Mouse (Mus musculus) layer of hippocampus, adult 2 months (tissue): ENCODE measurements around the gene Arf5. TPM values are rescaled to one million over a fixed set of nuclear protein-coding genes. Genes with fewer than 3 reads are reported as not detected.

Source experiments
- DNase-seq, 2 experiments: peaks; one replicate each; pipeline ENCODE4 v3.0.0; 2022; ENCODE audit warnings: low spot score in 2 of 2
- H3K27ac ChIP-seq: fragments of 200-600 bp; 2 replicates; pipeline ENCODE4 v1.8.1; 2022
- H3K4me3 ChIP-seq: fragments of 200-600 bp; 2 replicates; pipeline ENCODE4 v1.8.1; 2022; ENCODE audit warnings: mild to moderate bottlenecking
- CTCF ChIP-seq: fragments of 200-600 bp; conservative IDR thresholded peaks from 2 replicates; pipeline ENCODE4 v1.8.1; 2022; ENCODE audit warnings: antibody characterized with exemption, mild to moderate bottlenecking, moderate library complexity
- total RNA-seq, 2 experiments: library from RNA; stranded (reverse); gene quantifications; 2 replicates each; pipeline ENCODE4 v1.2.3; 2021

Gene Arf5
- total RNA-seq, 2 experiments from 2014 or later: 285 to 294 TPM

DNA sequence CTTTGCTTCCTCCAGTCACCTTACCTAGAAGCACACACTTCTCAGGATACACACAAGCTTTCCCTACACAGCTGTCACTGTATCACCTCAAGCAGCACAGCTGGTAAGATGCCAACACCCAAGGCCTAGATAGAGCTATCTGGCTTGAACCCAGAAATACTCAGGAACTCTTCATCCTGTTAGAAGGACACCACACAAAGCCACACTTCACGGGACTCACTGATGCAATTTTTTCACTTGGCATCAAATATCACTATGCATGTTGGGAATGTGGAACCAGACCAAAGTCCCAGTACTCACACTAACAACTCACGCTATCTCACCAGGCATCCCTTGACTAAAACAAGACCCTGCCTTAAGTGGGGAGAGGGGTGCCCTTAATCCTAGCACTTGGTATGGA, 3.7 kb upstream of the Arf5 start:
- H3K27ac ChIP-seq: no peak overlapping the region; the same call in 1 of the 2 replicates
- peak overlapping the region; percentile 73 for H3K4me3 ChIP-seq
- no peak for DNase-seq
- TF ChIP-seq CTCF: no peak

- no peak for DNase-seq
- no peak overlapping the region for H3K27ac ChIP-seq
- TF ChIP-seq CTCF: no peak
- peak overlapping the region; percentile 73 for H3K4me3 ChIP-seq
These were observed 3.0 kb upstream of the Arf5 start for GRCm38 (mm10) chr6:28420361-28420760.

GRCm38 (mm10) chr6:28420865-28421264, 2.5 kb upstream of the Arf5 start:
- H3K4me3 ChIP-seq: peak overlapping the region; percentile 73
- no peak for DNase-seq
- no peak for TF ChIP-seq CTCF
- peak overlapping the region; percentile 85 for H3K27ac ChIP-seq

DNA sequence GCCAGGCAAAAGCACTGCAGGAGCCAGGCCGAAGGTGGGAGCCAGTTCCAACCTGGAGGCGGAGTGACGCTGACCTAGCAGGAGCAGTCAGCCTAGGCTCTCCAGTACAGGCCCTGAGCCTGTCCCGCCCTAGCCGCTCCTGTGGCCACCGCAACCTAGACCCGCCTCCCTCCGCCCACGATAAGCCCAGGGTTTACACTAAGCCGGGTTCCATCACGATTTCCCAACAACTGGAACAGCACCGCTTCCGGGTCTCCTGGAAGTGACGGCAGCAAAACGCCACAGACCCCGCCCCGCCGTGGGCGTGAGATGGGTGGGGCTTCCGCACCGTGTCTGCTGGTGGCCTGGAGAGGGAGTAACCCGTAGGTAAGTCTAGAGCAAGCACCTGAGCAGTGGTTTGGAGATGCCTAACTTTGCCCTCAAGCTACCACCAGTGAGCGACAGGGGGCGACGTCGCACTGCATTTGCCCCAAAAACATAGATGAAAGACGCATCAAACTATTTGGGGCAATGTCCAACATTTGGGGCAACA, 1.8 kb upstream of the Arf5 start:
- Histone ChIP-seq H3K4me3 (peak overlapping the region; percentile 73), H3K27ac (peak overlapping the region; percentile 85)
- peak; percentile 92 to 96 for DNase-seq
- peak; percentile 79 for TF ChIP-seq CTCF

DNA sequence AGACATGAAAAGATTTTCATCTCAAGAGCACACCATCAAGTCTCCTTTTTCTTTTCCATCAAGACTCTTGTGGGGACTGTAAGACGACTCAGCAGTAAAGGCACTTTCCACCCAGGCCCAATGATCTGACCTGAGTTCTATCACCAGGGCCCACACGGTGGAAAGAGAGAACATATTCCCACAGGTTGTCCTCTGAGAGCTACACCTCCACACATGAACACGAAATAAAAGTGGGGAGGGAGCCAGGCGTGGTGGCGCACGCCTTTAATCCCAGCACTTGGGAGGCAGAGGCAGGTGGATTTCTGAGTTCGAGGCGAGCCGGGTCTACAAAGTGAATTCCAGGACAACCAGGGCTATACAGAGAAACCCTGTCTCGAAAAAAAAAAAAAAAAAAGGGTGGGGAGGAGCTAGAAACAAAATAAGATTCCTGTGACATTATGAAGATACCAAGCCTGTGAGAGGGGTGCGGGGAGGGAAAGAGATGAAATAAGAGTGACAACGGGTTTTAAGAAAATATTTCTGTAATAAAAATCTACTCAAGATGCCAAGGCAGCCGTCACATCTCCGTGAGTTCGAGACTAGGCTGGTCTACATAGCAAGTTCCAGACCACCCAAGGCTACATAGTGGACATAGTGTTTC, 589 bp upstream of the Arf5 start:
- DNase-seq: no peak
- Histone ChIP-seq H3K27ac (peak overlapping the region; percentile 99), H3K4me3 (peak overlapping the region; percentile 75)
- no peak for TF ChIP-seq CTCF

- DNase-seq: peak in 1 of 2 experiments; percentile 45
- Histone ChIP-seq H3K4me3 (peak overlapping the region; percentile 75), H3K27ac (peak overlapping the region; percentile 99)
- TF ChIP-seq CTCF: peak; percentile 49
These were observed 671 bp downstream of the Arf5 start for GRCm38 (mm10) chr6:28423767-28424695.

- Histone ChIP-seq H3K4me3 (peak overlapping the region; percentile 75), H3K27ac (peak overlapping the region; percentile 99; the same call in 1 of the 2 replicates)
- DNase-seq: no peak
- no peak for TF ChIP-seq CTCF
These were observed 1.7 kb downstream of the Arf5 start for GRCm38 (mm10) chr6:28425019-28425418.

- no peak within 1 kb of the TSS for H3K4me3 ChIP-seq
- no peak within 1 kb of the TSS for H3K27ac ChIP-seq
- TF ChIP-seq CTCF: no peak
- no peak for DNase-seq
These were observed 3.9 kb downstream of the Arf5 start, which contains the start of gene Fscn3 for GRCm38 (mm10) chr6:28427096-28427839. TSS of gene Fscn3 (plus strand) at chr6:28427789.

- DNase-seq: no peak
- TF ChIP-seq CTCF: no peak
- Histone ChIP-seq H3K27ac (no peak within 1 kb of the TSS), H3K4me3 (no peak within 1 kb of the TSS)
These were observed 4.9 kb downstream of the Arf5 start, which contains the start of gene Gcc1 for GRCm38 (mm10) chr6:28428290-28428689. TSS of gene Gcc1 (minus strand) at chr6:28428390.

- Histone ChIP-seq H3K27ac (no peak overlapping the region), H3K4me3 (no peak overlapping the region)
- no peak for TF ChIP-seq CTCF
- DNase-seq: no peak
These were observed 6.5 kb downstream of the Arf5 start for GRCm38 (mm10) chr6:28429870-28430269.

GRCm38 (mm10) chr6:28430795-28431537, 7.6 kb downstream of the Arf5 start:
- DNase-seq: no peak
- no peak for TF ChIP-seq CTCF
- no peak overlapping the region for H3K27ac ChIP-seq
- no peak overlapping the region for H3K4me3 ChIP-seq

- TF ChIP-seq CTCF: no peak
- no peak overlapping the region for H3K27ac ChIP-seq
- no peak overlapping the region for H3K4me3 ChIP-seq
- no peak for DNase-seq
These were observed 8.1 kb downstream of the Arf5 start for GRCm38 (mm10) chr6:28431538-28431855.
